Mouse (Mus musculus) liver, postnatal 0 days (tissue): ENCODE measurements at regions not wholly inside any gene's neighbourhood (a gene's known extent, or its start where the extent isn't known, plus 50 kb on each side); places are given as distances from the start of the nearest gene placed in this dataset.
"Not testable (repeated sequence)": the region's sequence is repeated elsewhere in the genome, so short reads cannot be mapped to it uniquely, and the experiment has no call there.

Source experiments
- ATAC-seq: fragments of 200-750 bp; cut with Nextera tagmentation; 2 replicates; pipeline ENCODE4 v1.8.0; 2017; ENCODE audit warnings: mild to moderate bottlenecking, moderate library complexity
- DNase-seq: peaks from one replicate; pipeline ENCODE4 v3.0.0-alpha.2; 2016
- H3K27ac ChIP-seq: fragments of 300-500 bp; sonication (generic); 2 replicates; pipeline ENCODE4 v1.5.1; 2014; ENCODE audit warnings: antibody characterized with exemption, moderate library complexity, mild to moderate bottlenecking, low read depth
- H3K27me3 ChIP-seq: fragments of 300-500 bp; sonication (generic); 2 replicates; pipeline ENCODE4 v1.6.1; 2014; ENCODE audit warnings: low read length, control low read depth, mixed read lengths; ENCODE audit not compliant: insufficient read depth
- H3K36me3 ChIP-seq: fragments of 300-500 bp; sonication (generic); replicated peaks from 2 replicates; pipeline ENCODE4 v1.6.1; 2014; ENCODE audit warnings: mild to moderate bottlenecking, control low read depth, low read length, moderate library complexity, mixed read lengths; ENCODE audit not compliant: insufficient read depth
- H3K4me1 ChIP-seq: fragments of 300-500 bp; sonication (generic); 2 replicates; pipeline ENCODE4 v1.6.1; 2014; ENCODE audit warnings: antibody characterized with exemption, mild to moderate bottlenecking, control low read depth; ENCODE audit not compliant: insufficient read depth
- H3K4me2 ChIP-seq: fragments of 300-500 bp; sonication (generic); 2 replicates; pipeline ENCODE4 v1.6.1; 2014; ENCODE audit warnings: low read depth, mild to moderate bottlenecking, low read length, moderate library complexity, mixed read lengths
- H3K4me3 ChIP-seq: fragments of 300-500 bp; sonication (generic); 2 replicates; pipeline ENCODE4 v1.5.1; 2014; ENCODE audit warnings: low read depth, low read length
- H3K9ac ChIP-seq: fragments of 300-500 bp; sonication (generic); replicated peaks from 2 replicates; pipeline ENCODE4 v1.6.1; 2014; ENCODE audit warnings: mild to moderate bottlenecking, moderate library complexity
- H3K9me3 ChIP-seq: fragments of 300-500 bp; sonication (generic); 2 replicates; pipeline ENCODE4 v1.6.1; 2016; ENCODE audit warnings: mild to moderate bottlenecking, control low read depth, low read length, mixed read lengths
- CTCF ChIP-seq: sonication (generic); IDR thresholded peaks from 2 replicates; pipeline ENCODE4 v1.5.1; 2016; ENCODE audit warnings: antibody characterized with exemption, low read depth
- EP300 ChIP-seq: IDR thresholded peaks from 2 replicates; pipeline ENCODE4 v1.6.1; 2016; ENCODE audit warnings: antibody characterized with exemption, low read depth, mild to moderate bottlenecking
- WGBS: fragments of 180-500 bp; shearing (Covaris S2); extraction: QIAGEN DNeasy Blood & Tissue Kit; methylation state at CpG from one replicate; pipeline ENCODE4 v1.1.7; 2014; ENCODE audit not compliant: insufficient replicate concordance; 5-methylcytosine and 5-hydroxymethylcytosine counted together

DNA sequence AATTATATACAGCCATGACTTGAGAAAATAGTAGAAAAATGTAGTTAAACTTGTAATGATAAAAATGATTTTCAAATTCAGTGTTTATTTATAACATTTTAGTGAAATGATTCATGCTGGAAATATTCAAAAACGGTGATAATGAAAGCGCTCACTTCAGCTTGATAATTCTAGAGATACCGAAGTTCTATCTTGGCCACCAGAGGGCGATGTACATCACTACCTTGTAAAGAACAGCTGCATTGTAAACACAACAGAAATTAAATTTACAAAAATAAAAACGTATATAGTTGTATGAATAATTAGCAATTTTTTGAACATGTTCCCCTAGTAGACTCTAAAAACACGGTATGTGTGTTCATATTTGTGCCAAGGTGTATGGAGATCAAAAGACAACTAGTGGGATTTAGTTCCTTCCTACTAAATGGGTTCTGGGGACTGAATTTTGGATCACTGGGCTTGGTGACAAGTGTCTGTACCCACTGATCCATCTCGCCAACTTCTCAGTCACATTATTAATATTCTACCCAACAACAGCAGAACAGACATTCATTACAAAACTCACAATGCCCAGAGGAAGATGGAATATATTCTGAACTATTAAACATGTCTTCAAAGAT is 1191.6 kb downstream of the 9330182O14Rik start:
- Histone ChIP-seq H3K27ac (no peak overlapping the region), H3K9me3 (no peaks in the 10 kb centered on the region), H3K4me3 (no peak overlapping the region), H3K4me1 (no peaks in the 10 kb centered on the region), H3K27me3 (no peaks in the 10 kb centered on the region), H3K9ac (no peak overlapping the region), H3K36me3 (no peaks in the 10 kb centered on the region), H3K4me2 (no peak overlapping the region)
- ATAC-seq (no peak), DNase-seq (peak; percentile 27)
- TF ChIP-seq CTCF, result peak; percentile 69
- TF ChIP-seq EP300, result no peak
- 14% methylated on average over 7 of the region's 7 CpGs for WGBS

DNA sequence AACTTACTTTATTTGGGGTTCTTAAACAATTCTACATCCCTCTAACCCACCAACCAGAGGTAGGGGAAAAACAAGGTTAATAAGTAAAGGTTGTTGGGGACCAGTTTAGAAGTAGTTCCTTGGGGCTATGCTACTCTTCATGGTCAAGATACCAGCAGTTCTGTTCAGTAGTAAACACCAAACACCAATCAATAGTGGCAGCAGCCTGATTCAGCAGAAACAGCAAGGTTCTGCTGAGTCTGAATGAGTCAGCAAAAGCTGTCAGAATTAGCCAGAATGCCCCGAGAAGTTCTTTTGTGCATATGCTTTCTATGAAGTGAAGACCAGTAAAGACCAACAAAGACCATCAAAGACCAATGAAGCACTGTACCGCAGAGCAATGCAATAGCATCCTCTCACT is 1195.1 kb downstream of the 9330182O14Rik start:
- DNase-seq (no peak), ATAC-seq (peak; percentile 70)
- H3K4me2 ChIP-seq, result no peak overlapping the region
- H3K36me3 ChIP-seq, result no peaks in the 10 kb centered on the region
- H3K9ac ChIP-seq, result no peak overlapping the region
- H3K27me3 ChIP-seq, result no peaks in the 10 kb centered on the region
- H3K27ac ChIP-seq, result 0 out of 2 replicates have a peak overlapping the region, but pooled peaks have one; percentile 8
- no peaks in the 10 kb centered on the region for H3K9me3 ChIP-seq
- no peak for TF ChIP-seq CTCF
- TF ChIP-seq EP300, result 0 out of 2 replicates have a peak, but pooled peaks have one; percentile 12
- H3K4me1 ChIP-seq, result no peaks in the 10 kb centered on the region
- H3K4me3 ChIP-seq, result no peak overlapping the region
- WGBS, result 63% methylated on average over 2 of the region's 2 CpGs

DNA sequence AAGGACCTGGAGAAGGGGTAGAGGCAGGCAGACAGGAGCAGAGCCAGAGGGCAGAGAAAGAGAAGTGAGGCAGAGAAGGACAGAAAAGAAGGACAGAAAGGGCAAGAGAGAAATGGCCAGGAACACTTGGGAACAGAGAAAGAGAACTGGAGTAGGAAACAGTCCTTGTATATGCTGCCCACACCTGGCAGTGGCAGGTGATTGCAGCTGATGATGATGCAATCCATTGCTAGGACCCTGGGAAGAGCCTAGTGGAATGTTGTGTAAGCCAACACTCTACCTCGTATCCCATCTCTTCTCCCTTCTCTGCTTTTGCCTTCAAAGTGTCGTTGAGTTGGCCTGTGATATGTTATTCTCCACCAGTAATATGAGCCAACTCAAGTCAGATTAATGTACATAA is 1195.9 kb downstream of the 9330182O14Rik start:
- Histone ChIP-seq H3K4me2 (no peak overlapping the region), H3K9me3 (no peaks in the 10 kb centered on the region), H3K27ac (no peak overlapping the region), H3K36me3 (no peaks in the 10 kb centered on the region), H3K9ac (no peak overlapping the region), H3K4me3 (no peak overlapping the region), H3K4me1 (no peaks in the 10 kb centered on the region), H3K27me3 (no peaks in the 10 kb centered on the region)
- ATAC-seq (peak; percentile 45; the same call in 1 of the 2 replicates), DNase-seq (no peak)
- TF ChIP-seq CTCF (peak; percentile 53), EP300 (no peak)
- 49% methylated on average over 2 of the region's 2 CpGs for WGBS

DNA sequence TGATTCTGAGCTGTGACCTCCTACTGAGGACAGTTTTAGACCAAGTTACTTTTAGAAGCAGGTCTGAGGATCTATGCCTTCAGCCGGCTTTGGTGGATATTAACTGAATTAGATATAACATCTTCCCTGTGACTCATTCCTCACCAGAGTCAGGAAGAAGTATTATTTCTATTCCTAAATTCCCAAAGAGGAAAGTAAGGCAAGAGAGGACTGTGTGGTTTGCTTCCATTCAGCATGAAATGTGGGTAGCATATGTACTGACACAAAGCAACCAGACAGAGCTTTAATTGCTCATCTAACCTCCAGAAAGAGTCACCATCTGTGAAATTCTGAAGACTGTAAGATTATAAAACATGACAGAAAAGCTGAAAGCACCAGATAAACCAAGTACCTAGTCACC is 1198.3 kb downstream of the 9330182O14Rik start:
- DNase-seq, result no peak
- H3K4me3 ChIP-seq, result no peak overlapping the region
- WGBS, result 79% methylated on average over 1 of the region's 1 CpGs
- no peaks in the 10 kb centered on the region for H3K9me3 ChIP-seq
- H3K4me1 ChIP-seq, result no peaks in the 10 kb centered on the region
- no peak for TF ChIP-seq EP300
- TF ChIP-seq CTCF, result no peak
- no peak overlapping the region for H3K4me2 ChIP-seq
- no peak for ATAC-seq
- no peaks in the 10 kb centered on the region for H3K36me3 ChIP-seq
- no peak overlapping the region for H3K9ac ChIP-seq
- no peaks in the 10 kb centered on the region for H3K27me3 ChIP-seq
- no peak overlapping the region for H3K27ac ChIP-seq

DNA sequence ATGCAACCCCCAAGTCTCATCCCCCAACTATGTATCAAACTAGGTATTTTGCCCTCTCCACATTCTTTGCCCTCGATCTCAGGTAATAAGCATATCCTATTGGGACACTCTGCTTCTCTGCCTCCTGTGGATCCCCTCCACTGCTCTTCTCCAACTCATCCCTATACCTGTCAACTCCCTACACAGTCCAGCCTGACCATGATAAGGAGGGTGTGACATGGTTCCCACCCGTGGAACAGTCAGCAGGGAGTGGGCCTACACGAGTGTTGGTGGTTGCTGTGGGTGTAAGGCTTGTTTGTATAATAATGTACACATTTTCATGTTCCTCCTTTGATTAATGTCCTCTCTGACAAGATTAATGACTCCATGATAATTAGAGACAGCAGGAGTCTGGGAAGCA is 1199.0 kb downstream of the 9330182O14Rik start:
- Histone ChIP-seq H3K4me1 (no peaks in the 10 kb centered on the region), H3K27ac (no peak overlapping the region), H3K9ac (no peak overlapping the region), H3K27me3 (no peaks in the 10 kb centered on the region), H3K4me2 (no peak overlapping the region), H3K36me3 (no peaks in the 10 kb centered on the region), H3K4me3 (no peak overlapping the region), H3K9me3 (no peaks in the 10 kb centered on the region)
- whole genome bisulfite sequencing, result 60% methylated on average over 3 of the region's 3 CpGs
- ATAC-seq (no peak), DNase-seq (no peak)
- TF ChIP-seq CTCF (no peak), EP300 (no peak)

DNA sequence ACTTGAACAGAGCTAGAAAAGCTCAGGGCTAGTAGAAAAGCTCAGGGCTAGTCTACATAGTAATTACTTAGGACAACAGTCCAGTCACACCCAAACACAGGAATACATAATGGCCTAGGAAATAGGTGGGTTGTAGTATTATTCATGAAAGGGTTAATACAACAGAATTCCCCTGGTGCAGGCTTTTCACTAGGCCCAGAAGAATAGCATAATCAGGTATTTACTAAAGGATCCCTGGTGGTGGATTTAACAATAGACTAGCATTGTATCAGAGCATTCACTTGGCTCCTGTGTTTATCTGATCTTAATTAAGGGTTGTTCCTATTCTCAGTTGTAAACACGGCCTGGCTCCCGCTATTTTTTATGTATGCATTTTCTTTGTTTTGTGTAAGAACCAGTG is 1206.5 kb downstream of the 9330182O14Rik start:
- not testable (repeated sequence) for H3K9ac ChIP-seq, H3K27me3 ChIP-seq, H3K27ac ChIP-seq, H3K36me3 ChIP-seq, H3K4me1 ChIP-seq, ATAC-seq, DNase-seq, H3K4me2 ChIP-seq, H3K9me3 ChIP-seq, H3K4me3 ChIP-seq
- 87% methylated on average over 2 of the region's 2 CpGs for WGBS

DNA sequence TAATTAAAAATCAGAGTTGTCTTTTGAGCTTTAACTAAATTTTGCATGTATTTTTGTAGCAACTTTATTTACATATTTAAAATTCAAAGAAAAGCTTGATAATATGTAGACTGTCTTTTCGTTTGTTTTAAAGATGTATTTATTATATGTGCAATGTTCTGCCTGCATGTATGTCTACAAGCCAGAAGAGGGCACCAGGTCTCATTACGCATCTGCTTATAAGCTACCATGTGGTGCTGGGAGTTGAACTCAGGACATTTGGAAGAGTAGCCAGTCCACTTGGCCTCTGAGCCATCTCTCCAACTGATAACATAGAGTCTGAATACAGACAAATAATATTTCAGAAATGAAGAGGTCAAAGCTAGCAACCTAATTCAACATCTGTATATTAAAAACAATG is 1211.4 kb downstream of the 9330182O14Rik start:
- Histone ChIP-seq H3K36me3 (no peaks in the 10 kb centered on the region), H3K4me2 (no peak overlapping the region), H3K4me3 (no peak overlapping the region), H3K27ac (no peak overlapping the region), H3K9ac (no peak overlapping the region), H3K4me1 (no peaks in the 10 kb centered on the region), H3K27me3 (no peaks in the 10 kb centered on the region), H3K9me3 (no peaks in the 10 kb centered on the region)
- TF ChIP-seq EP300, result no peak
- no peak for DNase-seq
- no peak for ATAC-seq
- WGBS, result 74% methylated on average over 2 of the region's 2 CpGs
